Mouse (Mus musculus): Measurements from ENCODE around the gene Cmip.

GRCm38 (mm10) chr8:117318911-117319826 lies 62.3 kb downstream of the Cmip start:
- TF ChIP-seq POLR2A (IDR thresholded peaks at IDR 0.05; ENCODE audit: control insufficient read depth in 1 of 2, insufficient read depth in 1 of 2, low read depth in 1 of 2, low read length in 2 of 2, poor library complexity in 1 of 2): no peak
- no peak for TF ChIP-seq JUND (IDR thresholded peaks at IDR 0.05; ENCODE audit: low read depth, low read length)

All from MEL (cell line).